Mouse (Mus musculus) heart, adult 2 months (tissue): ENCODE results near the gene Gm3839. TPM values are rescaled to one million over a fixed set of nuclear protein-coding genes. Genes with fewer than 3 reads are reported as not detected.
A peak's percentile ranks its signal among the peaks of the same experiment; 100 is the strongest.
"Not testable (repeated sequence)": the region's sequence is repeated elsewhere in the genome, so short reads cannot be mapped to it uniquely, and the experiment has no call there.

ENCODE experiments used
- DNase-seq, 2 experiments: peaks; one replicate each; pipeline ENCODE4 v3.0.0; 2021
- H3K27ac ChIP-seq: fragments of 200-600 bp; 2 replicates; pipeline ENCODE4 v1.8.1; 2022
- H3K27me3 ChIP-seq: fragments of 200-500 bp; 2 replicates; pipeline ENCODE4 v1.6.1; 2012; ENCODE audit warnings: mild to moderate bottlenecking, low read length, inconsistent platforms, mixed read lengths; ENCODE audit not compliant: control insufficient read depth, insufficient read depth
- H3K36me3 ChIP-seq: fragments of 200-500 bp; 2 replicates; pipeline ENCODE4 v1.6.1; 2012; ENCODE audit warnings: low read length, inconsistent platforms; ENCODE audit not compliant: control insufficient read depth, insufficient read depth
- H3K4me1 ChIP-seq: fragments of 200-500 bp; 2 replicates; pipeline ENCODE4 v1.6.1; 2011; ENCODE audit warnings: low read length; ENCODE audit not compliant: control insufficient read depth, insufficient read depth
- H3K4me3 ChIP-seq: fragments of 200-600 bp; 2 replicates; pipeline ENCODE4 v1.8.1; 2022
- H3K79me2 ChIP-seq: fragments of 200-500 bp; replicated peaks from 2 replicates; pipeline ENCODE4 v1.6.1; 2012; ENCODE audit warnings: mild to moderate bottlenecking, inconsistent platforms, low read length, moderate library complexity, mixed read lengths; ENCODE audit not compliant: control insufficient read depth, insufficient read depth
- H3K9ac ChIP-seq: fragments of 200-500 bp; 2 replicates; pipeline ENCODE4 v1.6.1; 2012; ENCODE audit warnings: low read depth, mild to moderate bottlenecking, control low read depth, inconsistent platforms, low read length, mixed read lengths
- CTCF ChIP-seq: fragments of 200-600 bp; IDR thresholded peaks from 2 replicates; pipeline ENCODE4 v1.8.1; 2022; ENCODE audit warnings: antibody characterized with exemption, mild to moderate bottlenecking, moderate library complexity
- EP300 ChIP-seq: fragments of 200-500 bp; IDR thresholded peaks from 2 replicates; pipeline ENCODE4 v1.6.1; 2011; ENCODE audit warnings: low read depth, low read length, control low read depth; ENCODE audit not compliant: insufficient read depth
- POLR2A ChIP-seq: fragments of 200-500 bp; IDR thresholded peaks from 2 replicates; pipeline ENCODE4 v1.6.1; 2011; ENCODE audit warnings: mild to moderate bottlenecking, low read depth, low read length, control low read depth; ENCODE audit not compliant: insufficient read depth
- WGBS: fragments of 180-500 bp; shearing (Covaris S2); methylation state at CpG from one replicate; pipeline ENCODE4 v1.1.7; 2018; 5-methylcytosine and 5-hydroxymethylcytosine counted together
- intact Hi-C: fragments of 180-260 bp; cut with DNase I; formaldehyde crosslinking; loops from one replicate; pipeline ENCODE4 v1.15.1; 2025
- microRNA-seq, 2 experiments: library from miRNA; unstranded; fragments of <30 nt; microRNA quantifications; one replicate each; pipeline ENCODE4 v1.2.0; 2021
- polyA plus RNA-seq: library from polyadenylated mRNA; depleted of rRNA; stranded (reverse); fragments of >200 nt; gene quantifications from 2 replicates; pipeline ENCODE4 v1.2.3, GENCODE M21; 2012; rRNA removed
- total RNA-seq, 2 experiments: library from RNA; stranded (reverse); gene quantifications; 2 replicates each; pipeline ENCODE4 v1.2.3; 2021

The Gm3839 gene
- total and polyA plus RNA-seq, 3 experiments: 1.1 to 1.8 (median 1.2) TPM

- no peaks in the 10 kb centered on the region for H3K27me3 ChIP-seq
- no peaks in the 10 kb centered on the region for H3K79me2 ChIP-seq
- no peak overlapping the region for H3K9ac ChIP-seq
- 25% methylated on average over 2 of the region's 2 CpGs for whole genome bisulfite sequencing
- TF ChIP-seq EP300 (no peak), CTCF (peak; percentile 86)
- H3K4me1 ChIP-seq: no peaks in the 10 kb centered on the region
- H3K36me3 ChIP-seq: no peaks in the 10 kb centered on the region
- no peak overlapping the region for H3K27ac ChIP-seq
- no peak overlapping the region for H3K4me3 ChIP-seq
- DNase-seq: no peak
- intact Hi-C loops: no loop called here
Observed at GRCm38 (mm10) chr14:11307079-11307478, 49.4 kb downstream of the Gm3839 start.

DNA sequence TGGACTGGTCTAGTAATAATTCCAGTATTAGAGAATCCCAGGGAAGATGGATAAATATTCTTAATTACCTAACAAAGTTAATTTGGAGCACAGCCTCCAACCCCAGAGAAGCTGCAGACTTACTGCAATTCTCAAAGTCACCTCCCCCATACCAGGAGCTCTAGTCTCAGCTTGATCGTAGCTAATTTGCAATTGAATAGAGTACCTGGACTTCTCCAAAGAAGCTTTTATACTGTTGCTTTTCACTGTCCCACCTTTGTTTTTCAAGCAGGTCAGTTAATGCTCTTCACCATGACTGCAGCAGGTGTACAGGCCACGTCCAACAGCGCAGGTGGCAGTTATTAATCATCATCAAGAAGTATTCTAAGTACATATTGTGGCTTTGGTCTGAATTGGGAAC, 68.6 kb downstream of the Gm3839 start:
- H3K27me3 ChIP-seq, H3K79me2 ChIP-seq, intact Hi-C loops, H3K4me3 ChIP-seq, H3K27ac ChIP-seq, H3K9ac ChIP-seq, DNase-seq, H3K4me1 ChIP-seq, H3K36me3 ChIP-seq: not testable (repeated sequence)
- 82% methylated on average over 3 of the region's 3 CpGs for WGBS

GRCm38 (mm10) chr14:11257161-11257705, 99.3 kb downstream of the Gm3839 start:
- Histone ChIP-seq H3K9ac (no peak overlapping the region), H3K4me3 (no peak overlapping the region), H3K79me2 (no peaks in the 10 kb centered on the region), H3K36me3 (no peaks in the 10 kb centered on the region), H3K27ac (no peak overlapping the region), H3K27me3 (no peaks in the 10 kb centered on the region), H3K4me1 (no peaks in the 10 kb centered on the region)
- no peak for DNase-seq
- 81% methylated on average over 4 of the region's 4 CpGs for WGBS
- TF ChIP-seq POLR2A: no peak
- no peak for TF ChIP-seq EP300
- intact Hi-C loops: no loop called here

DNA sequence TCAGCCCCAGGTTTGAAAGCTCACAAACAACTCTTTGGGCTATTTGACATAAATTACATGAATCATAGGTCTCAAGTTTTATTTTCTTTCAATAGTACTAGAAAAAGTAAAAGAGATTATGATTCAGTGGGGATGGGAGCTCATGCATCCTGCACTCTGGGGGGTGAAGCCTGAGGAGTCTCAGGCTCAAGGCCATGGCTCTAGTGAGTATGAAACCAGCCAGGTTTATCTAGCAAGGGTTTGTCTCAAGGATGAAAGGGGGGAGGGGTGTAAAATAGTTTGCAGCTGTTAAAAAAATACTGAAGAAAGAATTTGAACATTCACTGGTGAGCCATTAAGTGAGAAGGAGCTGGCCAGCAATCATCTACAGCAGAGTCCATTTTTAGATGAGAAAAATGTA, 108.5 kb downstream of the Gm3839 start:
- intact Hi-C loops: no loop called here
- H3K79me2 ChIP-seq: no peaks in the 10 kb centered on the region
- no peak for DNase-seq
- H3K4me1 ChIP-seq: no peaks in the 10 kb centered on the region
- H3K9ac ChIP-seq: no peak overlapping the region
- no peaks in the 10 kb centered on the region for H3K36me3 ChIP-seq
- H3K4me3 ChIP-seq: no peak overlapping the region
- TF ChIP-seq POLR2A (no peak), CTCF (no peak), EP300 (no peak)
- H3K27me3 ChIP-seq: no peaks in the 10 kb centered on the region
- H3K27ac ChIP-seq: no peak overlapping the region

- H3K4me3 ChIP-seq: no peak overlapping the region
- H3K27me3 ChIP-seq: no peaks in the 10 kb centered on the region
- DNase-seq: no peak
- WGBS: 58% methylated on average over 5 of the region's 5 CpGs
- no peak overlapping the region for H3K9ac ChIP-seq
- H3K4me1 ChIP-seq: no peaks in the 10 kb centered on the region
- intact Hi-C loops: no loop called here
- TF ChIP-seq EP300 (no peak), POLR2A (no peak), CTCF (no peak)
- H3K36me3 ChIP-seq: no peaks in the 10 kb centered on the region
- H3K79me2 ChIP-seq: no peaks in the 10 kb centered on the region
- H3K27ac ChIP-seq: no peak overlapping the region
Observed at GRCm38 (mm10) chr14:11244546-11244945, 112.0 kb downstream of the Gm3839 start.

GRCm38 (mm10) chr14:11232086-11232485, 124.4 kb downstream of the Gm3839 start:
- TF ChIP-seq EP300 (no peak), POLR2A (no peak), CTCF (no peak)
- H3K4me3 ChIP-seq: no peak overlapping the region
- no peaks in the 10 kb centered on the region for H3K27me3 ChIP-seq
- no peak for DNase-seq
- no peaks in the 10 kb centered on the region for H3K4me1 ChIP-seq
- intact Hi-C loops: no loop called here
- H3K79me2 ChIP-seq: no peaks in the 10 kb centered on the region
- 87% methylated on average over 7 of the region's 7 CpGs for WGBS
- H3K27ac ChIP-seq: no peak overlapping the region
- H3K9ac ChIP-seq: no peak overlapping the region
- no peaks in the 10 kb centered on the region for H3K36me3 ChIP-seq

Small RNA genes within 50 kb of the gene (microRNA-seq; reads per million reads assigned to microRNA genes)
- gene Mir5124b: 0 reads per million in 2 experiments

Other genes starting within 250 kb of the Gm3839 start
- 1 to 10 TPM; 1.7 TPM for gene Fhit, start 194.7 kb downstream of the Gm3839 start, total RNA-seq
- 2.3 and 2.5 TPM in 2 replicates for gene Fhit, start 194.7 kb downstream of the Gm3839 start, polyA plus RNA-seq
- 10 to 100 TPM; 54.0 to 57.1 TPM for gene Ptprg, start 196.8 kb upstream of the Gm3839 start, total RNA-seq
- gene Ptprg, start 196.8 kb upstream of the Gm3839 start, polyA plus RNA-seq: 25.1 and 44.0 TPM in 2 replicates